Mouse (Mus musculus): ENCODE measurements around the gene Tpsab1. TPM values are rescaled to one million over a fixed set of nuclear protein-coding genes. Genes with fewer than 3 reads are reported as not detected.

The Tpsab1 gene
- polyA plus RNA-seq, 1 experiment from 2014 or later, result 4.1 TPM

DNA sequence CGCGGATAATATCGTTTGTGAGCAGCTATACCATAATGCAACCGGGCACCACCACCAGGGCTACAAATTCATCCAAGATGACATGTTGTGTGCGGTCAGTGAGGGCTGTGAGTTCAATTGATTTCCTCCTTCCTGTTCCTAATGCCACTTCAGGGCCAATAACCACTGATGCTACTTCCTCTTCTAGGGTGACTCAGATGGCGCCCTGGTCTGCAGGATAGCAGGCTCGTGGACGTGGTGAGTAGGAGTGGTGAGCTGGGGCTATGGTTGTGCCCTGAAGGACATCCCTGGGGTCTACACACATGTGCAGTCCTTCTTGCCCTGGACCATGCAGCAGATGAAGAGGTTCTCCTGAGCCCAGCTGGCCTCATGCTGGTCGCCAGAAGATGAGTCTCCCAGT, 13.0 kb downstream of the Tpsab1 start:
- Histone ChIP-seq H3K36me3 (no peaks in the 10 kb centered on the region), H3K27ac (replicated peaks) (no peak overlapping the region), H3K4me2 (replicated peaks) (no peak overlapping the region), H3K4me1 (no peaks in the 10 kb centered on the region), H3K27me3 (peaks cover 4% of the 10 kb centered on the region; the same call in 1 of the 2 replicates), H3K4me3 (replicated peaks) (no peak overlapping the region), H3K9ac (no peak overlapping the region), H3K9me3 (replicated peaks) (no peaks in the 10 kb centered on the region)
- 67% methylated on average over 9 of the region's 9 CpGs for WGBS
- ATAC-seq (ENCODE audit: insufficient number of reproducible peaks, low FRiP score, low TSS enrichment, low read depth), result no peak

DNA sequence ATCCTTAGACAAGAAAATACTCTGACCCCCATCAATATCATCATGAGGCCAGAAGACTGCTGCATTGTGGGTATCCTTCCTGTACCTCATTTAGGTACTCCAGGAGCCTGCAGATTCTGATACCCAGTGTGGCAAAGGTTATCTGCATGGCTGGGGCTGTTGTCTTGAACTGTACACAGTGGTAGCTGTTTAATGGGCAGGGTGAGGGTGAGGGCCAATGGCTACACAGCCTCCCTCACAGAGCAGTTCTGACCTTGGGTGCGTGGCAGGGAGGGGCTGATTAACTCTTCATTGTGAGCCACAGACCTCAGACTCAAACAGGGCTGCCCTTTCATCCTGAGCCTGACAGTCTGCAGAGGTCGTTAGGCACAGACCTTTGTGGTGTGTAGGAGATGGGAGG, 22.4 kb downstream of the Tpsab1 start:
- no peaks in the 10 kb centered on the region for H3K36me3 ChIP-seq
- H3K9me3 ChIP-seq (replicated peaks), result no peaks in the 10 kb centered on the region
- no peak overlapping the region for H3K27ac ChIP-seq (replicated peaks)
- H3K4me1 ChIP-seq, result no peaks in the 10 kb centered on the region
- no peak overlapping the region for H3K4me2 ChIP-seq (replicated peaks)
- ATAC-seq (ENCODE audit: insufficient number of reproducible peaks, low FRiP score, low TSS enrichment, low read depth), result no peak
- no peaks in the 10 kb centered on the region for H3K27me3 ChIP-seq
- H3K4me3 ChIP-seq (replicated peaks), result no peak overlapping the region
- no peak overlapping the region for H3K9ac ChIP-seq
- 14% methylated on average over 2 of the region's 2 CpGs for WGBS

DNA sequence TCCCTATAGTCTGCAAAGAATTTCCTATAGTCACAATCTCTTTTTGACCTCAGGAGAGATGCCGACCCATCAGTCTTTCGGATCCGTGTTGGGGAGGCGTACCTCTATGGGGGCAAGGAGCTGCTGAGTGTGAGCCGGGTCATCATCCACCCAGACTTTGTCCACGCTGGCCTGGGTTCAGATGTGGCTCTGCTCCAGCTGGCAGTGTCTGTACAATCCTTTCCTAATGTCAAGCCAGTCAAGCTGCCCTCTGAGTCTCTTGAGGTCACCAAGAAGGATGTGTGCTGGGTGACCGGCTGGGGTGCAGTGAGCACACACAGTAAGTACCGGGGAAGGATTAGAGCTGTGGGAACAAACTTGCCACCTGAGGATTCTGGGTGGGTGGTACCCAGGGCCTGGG, 24.5 kb downstream of the Tpsab1 start:
- ATAC-seq (ENCODE audit: insufficient number of reproducible peaks, low FRiP score, low TSS enrichment, low read depth), result no peak
- Histone ChIP-seq H3K4me2 (replicated peaks) (no peak overlapping the region), H3K27ac (replicated peaks) (no peak overlapping the region), H3K36me3 (no peaks in the 10 kb centered on the region), H3K4me1 (no peaks in the 10 kb centered on the region), H3K9ac (no peak overlapping the region), H3K27me3 (no peaks in the 10 kb centered on the region), H3K4me3 (replicated peaks) (no peak overlapping the region), H3K9me3 (replicated peaks) (no peaks in the 10 kb centered on the region)
- 87% methylated on average over 8 of the region's 8 CpGs for WGBS

DNA sequence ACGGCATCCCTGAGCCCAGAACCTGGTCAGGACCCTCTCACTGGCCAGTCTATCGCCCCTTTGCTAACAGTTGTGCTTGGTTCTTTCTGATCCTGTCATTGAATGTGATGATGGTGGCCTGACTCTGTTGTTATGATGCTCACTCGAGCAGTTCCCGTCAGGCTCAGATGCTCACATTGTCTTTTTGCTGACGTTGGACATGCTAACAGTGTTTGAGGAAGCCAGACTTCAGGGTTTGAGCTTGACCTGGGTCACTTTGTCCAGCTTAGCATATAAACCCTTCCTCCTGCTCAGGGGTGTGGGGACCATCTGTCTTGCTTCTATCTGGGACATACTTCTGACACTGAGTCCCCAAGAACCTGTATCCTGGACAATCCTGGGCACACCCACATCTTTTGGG, 27.0 kb downstream of the Tpsab1 start, which contains the start of gene Prss29:
Gene Prss29 (plus strand): TSS at position 301 of the 400 bp plus-strand sequence.
- Histone ChIP-seq H3K36me3 (no peaks in the 10 kb centered on the region), H3K9ac (no peak within 1 kb of the TSS), H3K4me1 (no peaks in the 10 kb centered on the region), H3K27ac (replicated peaks) (no peak within 1 kb of the TSS), H3K4me3 (replicated peaks) (no peak within 1 kb of the TSS), H3K4me2 (replicated peaks) (no peak within 1 kb of the TSS), H3K9me3 (replicated peaks) (no peaks in the 10 kb centered on the region), H3K27me3 (no peaks in the 10 kb centered on the region)
- ATAC-seq (ENCODE audit: insufficient number of reproducible peaks, low FRiP score, low TSS enrichment, low read depth), result no peak
- WGBS, result 81% methylated on average over 5 of the region's 5 CpGs

DNA sequence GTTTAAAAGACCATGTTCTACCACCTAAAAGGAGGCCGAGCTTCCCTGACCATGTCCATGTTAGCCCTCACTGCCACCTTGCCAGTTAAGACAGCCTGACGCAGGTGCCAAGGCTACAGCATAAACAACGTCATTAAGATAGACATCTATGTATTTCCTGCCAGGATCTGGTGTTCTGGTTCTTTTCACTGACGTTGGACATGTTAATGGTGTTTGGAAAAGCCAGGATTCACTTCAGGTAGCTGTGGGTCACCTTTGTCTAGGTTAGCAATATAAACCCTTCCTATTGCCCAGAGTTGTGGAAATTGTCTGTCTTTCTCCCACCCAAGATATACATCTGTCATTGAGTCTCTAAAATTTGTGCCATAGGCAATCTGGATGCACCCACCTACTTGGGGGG, 37.0 kb downstream of the Tpsab1 start, which contains the start of gene Prss28:
Gene Prss28 (plus strand): TSS at position 301 of the 400 bp plus-strand sequence.
- 72% methylated on average over 4 of the region's 4 CpGs for WGBS
- Histone ChIP-seq H3K4me1 (no peaks in the 10 kb centered on the region), H3K36me3 (no peaks in the 10 kb centered on the region), H3K9me3 (replicated peaks) (no peaks in the 10 kb centered on the region), H3K4me3 (replicated peaks) (no peak within 1 kb of the TSS), H3K4me2 (replicated peaks) (no peak within 1 kb of the TSS), H3K9ac (no peak within 1 kb of the TSS), H3K27me3 (no peaks in the 10 kb centered on the region), H3K27ac (replicated peaks) (no peak within 1 kb of the TSS)
- no peak for ATAC-seq (ENCODE audit: insufficient number of reproducible peaks, low FRiP score, low TSS enrichment, low read depth)

DNA sequence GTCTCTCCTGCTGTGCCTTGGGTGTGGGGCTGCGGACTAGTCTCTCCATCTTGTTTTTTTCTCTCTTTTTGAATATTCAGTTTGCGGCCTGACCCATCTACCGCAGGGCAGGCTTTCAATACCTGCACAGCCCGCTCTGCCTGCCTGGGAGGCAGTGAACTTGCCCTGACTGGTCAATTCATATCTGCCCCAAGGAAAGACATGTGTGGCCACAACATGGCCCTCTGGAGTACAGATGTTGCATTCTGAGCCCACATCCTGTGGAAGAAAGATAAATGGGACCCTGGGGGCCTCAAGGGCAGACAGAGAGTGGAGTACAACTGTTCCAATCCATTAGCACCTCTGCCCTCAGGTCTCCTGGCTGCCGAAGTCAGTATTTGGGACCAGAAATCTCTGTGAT, 47.3 kb downstream of the Tpsab1 start, which contains the start of gene Prss34:
Gene Prss34 (plus strand): TSS at position 301 of the 400 bp plus-strand sequence.
- H3K27me3 ChIP-seq, result no peaks in the 10 kb centered on the region
- ATAC-seq (ENCODE audit: insufficient number of reproducible peaks, low FRiP score, low TSS enrichment, low read depth), result no peak
- no peaks in the 10 kb centered on the region for H3K9me3 ChIP-seq (replicated peaks)
- no peak within 1 kb of the TSS for H3K9ac ChIP-seq
- no peaks in the 10 kb centered on the region for H3K36me3 ChIP-seq
- H3K4me2 ChIP-seq (replicated peaks), result no peak within 1 kb of the TSS
- H3K4me3 ChIP-seq (replicated peaks), result no peak within 1 kb of the TSS
- no peak within 1 kb of the TSS for H3K27ac ChIP-seq (replicated peaks)
- 67% methylated on average over 5 of the region's 5 CpGs for WGBS
- H3K4me1 ChIP-seq, result no peaks in the 10 kb centered on the region

DNA sequence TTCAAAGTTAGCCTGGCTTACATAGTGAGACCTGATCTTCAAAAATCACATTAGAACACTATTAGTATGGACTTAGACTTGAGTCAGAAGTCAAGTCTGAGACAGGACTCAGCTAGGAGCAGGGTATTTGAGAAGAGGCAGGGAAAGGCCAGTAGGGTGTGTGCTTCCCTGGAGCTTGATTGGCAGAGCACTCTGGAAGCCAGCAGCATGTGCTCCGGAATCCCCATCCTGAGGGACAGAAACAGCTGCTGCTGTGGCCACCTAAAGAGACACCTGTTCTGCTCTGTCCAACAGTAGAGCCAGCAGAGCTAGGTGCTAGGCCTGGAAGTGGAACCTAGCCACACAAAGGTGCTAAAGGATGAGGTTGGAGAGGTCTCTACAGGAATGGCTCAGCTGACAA, 51.3 kb downstream of the Tpsab1 start:
- Histone ChIP-seq H3K9me3 (replicated peaks) (no peaks in the 10 kb centered on the region), H3K27me3 (0 out of 2 replicates have a peak, but pooled peaks cover 2% of the 10 kb centered on the region), H3K27ac (replicated peaks) (no peak overlapping the region), H3K9ac (no peak overlapping the region), H3K4me2 (replicated peaks) (no peak overlapping the region), H3K36me3 (no peaks in the 10 kb centered on the region), H3K4me3 (replicated peaks) (no peak overlapping the region), H3K4me1 (no peaks in the 10 kb centered on the region)
- no peak for ATAC-seq (ENCODE audit: insufficient number of reproducible peaks, low FRiP score, low TSS enrichment, low read depth)
- 44% methylated on average over 1 of the region's 1 CpGs for WGBS

DNA sequence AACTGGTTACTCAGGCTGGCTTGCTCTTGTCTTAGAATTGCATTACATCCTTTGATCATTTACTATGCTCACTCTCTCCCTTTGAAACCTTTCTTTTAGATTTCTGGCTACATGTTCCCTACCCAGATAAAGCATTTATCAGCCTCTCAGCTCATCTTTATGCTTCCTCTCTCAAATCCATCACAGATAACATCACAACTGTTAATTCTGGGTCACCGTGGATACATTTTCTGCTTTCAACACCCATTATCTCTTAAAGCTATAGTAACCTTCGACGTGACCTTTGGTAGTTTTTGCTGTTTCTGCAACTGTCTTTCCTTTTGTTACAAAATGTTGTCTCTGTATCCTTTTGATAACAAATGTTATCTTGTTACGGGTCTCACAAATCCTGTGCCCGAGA, 51.9 kb downstream of the Tpsab1 start:
- Histone ChIP-seq H3K27ac (replicated peaks) (no peak overlapping the region), H3K4me3 (replicated peaks) (no peak overlapping the region), H3K4me1 (no peaks in the 10 kb centered on the region), H3K27me3 (0 out of 2 replicates have a peak, but pooled peaks cover 2% of the 10 kb centered on the region), H3K9me3 (replicated peaks) (no peaks in the 10 kb centered on the region), H3K36me3 (no peaks in the 10 kb centered on the region), H3K4me2 (replicated peaks) (no peak overlapping the region), H3K9ac (no peak overlapping the region)
- WGBS, result 70% methylated on average over 5 of the region's 5 CpGs
- no peak for ATAC-seq (ENCODE audit: insufficient number of reproducible peaks, low FRiP score, low TSS enrichment, low read depth)

Other genes starting within 250 kb of the Tpsab1 start
- gene Telo2, start 229.6 kb downstream of the Tpsab1 start, polyA plus RNA-seq (2015; fragmentation: Nextera tagmentation; extraction: Ambion mirVana), result 42.3 and 49.2 TPM in 2 replicates
- gene Ptx4, start 224.8 kb downstream of the Tpsab1 start, polyA plus RNA-seq (2015; fragmentation: Nextera tagmentation; extraction: Ambion mirVana), result 2.2 and 2.8 TPM in 2 replicates
- gene Clcn7, start 212.2 kb downstream of the Tpsab1 start, polyA plus RNA-seq (2015; fragmentation: Nextera tagmentation; extraction: Ambion mirVana), result 27.3 and 27.4 TPM in 2 replicates
- gene Ccdc154, start 183.1 kb downstream of the Tpsab1 start, polyA plus RNA-seq (2015; fragmentation: Nextera tagmentation; extraction: Ambion mirVana), result 0.16 and 0.24 TPM in 2 replicates
- gene Gm38655, start 170.1 kb downstream of the Tpsab1 start, polyA plus RNA-seq (2015; fragmentation: Nextera tagmentation; extraction: Ambion mirVana), result 1.5 and 2.0 TPM in 2 replicates
- gene BC003965, start 161.0 kb downstream of the Tpsab1 start, polyA plus RNA-seq (2015; fragmentation: Nextera tagmentation; extraction: Ambion mirVana), result 31.5 and 31.6 TPM in 2 replicates
- 9.4 and 10.2 TPM in 2 replicates for gene Unkl, start 157.2 kb downstream of the Tpsab1 start, polyA plus RNA-seq (2015; fragmentation: Nextera tagmentation; extraction: Ambion mirVana)
- gene Gnptg, start 105.4 kb downstream of the Tpsab1 start, polyA plus RNA-seq (2015; fragmentation: Nextera tagmentation; extraction: Ambion mirVana), result 40.8 and 42.7 TPM in 2 replicates
- gene Tsr3, start 105.4 kb downstream of the Tpsab1 start, polyA plus RNA-seq (2015; fragmentation: Nextera tagmentation; extraction: Ambion mirVana), result 50.8 and 53.2 TPM in 2 replicates
- gene Baiap3, start 89.2 kb downstream of the Tpsab1 start, polyA plus RNA-seq (2015; fragmentation: Nextera tagmentation; extraction: Ambion mirVana), result 1.3 and 1.6 TPM in 2 replicates
- gene Ube2i, start 70.9 kb downstream of the Tpsab1 start, polyA plus RNA-seq (2015; fragmentation: Nextera tagmentation; extraction: Ambion mirVana), result 513 and 543 TPM in 2 replicates
- gene Prss34, start 47.2 kb downstream of the Tpsab1 start, polyA plus RNA-seq (2015; fragmentation: Nextera tagmentation; extraction: Ambion mirVana), result 6.9 and 7.0 TPM in 2 replicates
- gene Prss28, start 36.9 kb downstream of the Tpsab1 start, polyA plus RNA-seq (2015; fragmentation: Nextera tagmentation; extraction: Ambion mirVana), result not detected in 2 replicates
- gene Prss29, start 26.9 kb downstream of the Tpsab1 start, polyA plus RNA-seq (2015; fragmentation: Nextera tagmentation; extraction: Ambion mirVana), result not detected in 2 replicates
- 167 and 237 TPM in 2 replicates for gene Tpsb2, start 20.7 kb upstream of the Tpsab1 start, polyA plus RNA-seq (2015; fragmentation: Nextera tagmentation; extraction: Ambion mirVana)
- 10.3 and 10.9 TPM in 2 replicates for gene Tpsg1, start 23.7 kb upstream of the Tpsab1 start, polyA plus RNA-seq (2015; fragmentation: Nextera tagmentation; extraction: Ambion mirVana)
- 4.3 and 5.7 TPM in 2 replicates for gene Cacna1h, start 88.2 kb upstream of the Tpsab1 start, polyA plus RNA-seq (2015; fragmentation: Nextera tagmentation; extraction: Ambion mirVana)
- gene Tekt4, start 109.1 kb upstream of the Tpsab1 start, polyA plus RNA-seq (2015; fragmentation: Nextera tagmentation; extraction: Ambion mirVana), result 3.5 and 6.2 TPM in 2 replicates
- gene Sstr5, start 151.7 kb upstream of the Tpsab1 start, polyA plus RNA-seq (2015; fragmentation: Nextera tagmentation; extraction: Ambion mirVana), result 0.17 and 0.27 TPM in 2 replicates
- 13.1 and 13.7 TPM in 2 replicates for gene Sox8, start 225.1 kb upstream of the Tpsab1 start, polyA plus RNA-seq (2015; fragmentation: Nextera tagmentation; extraction: Ambion mirVana)
- gene Lmf1, start 233.5 kb upstream of the Tpsab1 start, polyA plus RNA-seq (2015; fragmentation: Nextera tagmentation; extraction: Ambion mirVana), result 29.0 and 31.4 TPM in 2 replicates